Mouse (Mus musculus): ENCODE measurements around the gene 6430628N08Rik.
A peak's percentile ranks its signal among the peaks of the same experiment; 100 is the strongest.

Gene 6430628N08Rik

GRCm38 (mm10) chr4:115890553-115890952 is at the start of gene 6430628N08Rik:
6430628N08Rik (plus strand) TSS chr4:115890665.
- no peak for DNase-seq (ENCODE audit: low read depth)

DNA sequence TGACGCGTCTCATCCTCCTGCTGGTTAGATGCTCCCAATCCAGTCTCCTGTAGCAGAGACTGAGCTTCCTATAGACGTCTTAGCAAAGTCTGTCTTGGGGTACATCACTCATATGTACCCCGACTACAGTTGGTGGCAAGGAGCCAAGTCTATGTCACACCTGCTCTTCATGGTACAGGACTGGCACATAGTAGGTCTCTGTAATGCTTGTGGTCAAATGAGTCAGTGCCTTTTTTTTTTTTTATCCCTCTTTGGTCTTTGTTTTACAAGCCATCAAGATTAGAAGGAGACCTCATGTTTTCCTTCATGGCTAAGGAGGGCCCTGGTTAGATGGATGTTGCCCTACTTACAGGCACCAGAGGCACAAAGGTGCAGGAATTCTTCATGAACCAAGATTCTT is 49.6 kb upstream of the 6430628N08Rik start:
- no peak for DNase-seq (ENCODE audit: low read depth)

DNA sequence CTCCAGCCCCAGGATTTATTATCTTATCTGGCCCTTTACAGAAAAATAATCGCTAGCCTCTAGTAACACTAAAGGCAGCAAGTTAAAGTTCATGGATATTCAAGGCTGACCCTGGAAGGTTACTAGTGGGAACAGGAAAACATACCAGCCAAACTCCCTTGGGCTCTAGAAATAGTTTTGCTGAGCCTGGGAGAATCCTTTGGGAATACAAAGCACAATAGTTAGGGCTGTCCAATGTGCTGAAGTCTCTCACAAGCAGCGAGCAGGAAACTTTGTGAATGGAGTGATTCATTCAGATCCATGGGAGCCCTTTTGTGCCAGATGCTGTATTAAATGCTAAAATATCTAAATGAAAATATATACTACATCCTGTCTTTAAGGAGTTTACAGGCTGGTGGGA is 43.8 kb upstream of the 6430628N08Rik start:
- DNase-seq (ENCODE audit: low read depth): no peak

GRCm38 (mm10) chr4:115847377-115847776 is 43.1 kb upstream of the 6430628N08Rik start:
- DNase-seq (ENCODE audit: low read depth): peak; percentile 98

DNA sequence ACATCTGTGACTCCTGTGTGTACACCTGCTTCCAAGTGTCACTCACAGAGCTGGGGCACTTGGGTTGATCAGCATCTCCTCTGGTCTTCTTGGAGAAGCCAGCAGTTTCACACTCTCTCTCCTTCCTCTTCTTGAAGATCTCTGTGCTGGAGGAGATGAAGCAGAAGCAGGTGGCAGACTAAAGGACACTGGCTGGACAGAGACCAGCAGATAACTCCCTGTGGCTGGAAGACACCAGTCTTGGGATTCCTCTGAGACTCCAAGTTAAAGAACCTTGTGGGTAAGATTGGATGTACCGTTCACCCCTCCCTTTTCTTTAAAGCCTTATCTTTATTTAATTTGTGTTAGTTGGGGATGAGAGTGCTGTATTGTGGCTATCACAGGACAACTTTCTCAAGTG is 42.4 kb upstream of the 6430628N08Rik start:
- DNase-seq (ENCODE audit: low read depth): peak; percentile 12

- DNase-seq (ENCODE audit: low read depth): peak; percentile 98
These were observed 41.3 kb upstream of the 6430628N08Rik start for GRCm38 (mm10) chr4:115848990-115849677.

DNA sequence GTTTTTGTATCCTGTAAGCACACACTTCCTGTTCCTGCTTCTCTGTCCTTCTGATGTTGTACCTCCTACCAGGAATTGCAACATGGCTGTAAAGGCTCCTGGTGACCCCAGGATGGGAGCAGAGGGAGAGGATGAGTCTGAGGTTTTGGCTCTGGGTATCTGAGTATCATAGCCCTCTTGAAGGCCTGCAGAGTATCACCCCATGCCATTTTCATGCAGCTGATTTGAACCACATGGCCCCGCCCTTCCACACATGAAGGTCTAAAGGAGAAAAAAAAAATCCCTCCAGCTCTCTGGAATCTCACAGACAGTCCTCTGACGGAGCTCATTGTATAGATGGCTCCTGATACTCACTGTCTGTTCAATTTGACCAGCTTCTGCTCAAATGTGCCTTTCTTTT is 40.4 kb upstream of the 6430628N08Rik start:
- DNase-seq (ENCODE audit: low read depth): peak; percentile 35

- peak; percentile 51 for DNase-seq (ENCODE audit: low read depth)
These were observed 39.8 kb upstream of the 6430628N08Rik start for GRCm38 (mm10) chr4:115850631-115851030.

GRCm38 (mm10) chr4:115851569-115851968 is 38.9 kb upstream of the 6430628N08Rik start:
- DNase-seq (ENCODE audit: low read depth): no peak

GRCm38 (mm10) chr4:115855100-115855499 is 35.4 kb upstream of the 6430628N08Rik start:
- DNase-seq (ENCODE audit: low read depth): peak; percentile 34

DNA sequence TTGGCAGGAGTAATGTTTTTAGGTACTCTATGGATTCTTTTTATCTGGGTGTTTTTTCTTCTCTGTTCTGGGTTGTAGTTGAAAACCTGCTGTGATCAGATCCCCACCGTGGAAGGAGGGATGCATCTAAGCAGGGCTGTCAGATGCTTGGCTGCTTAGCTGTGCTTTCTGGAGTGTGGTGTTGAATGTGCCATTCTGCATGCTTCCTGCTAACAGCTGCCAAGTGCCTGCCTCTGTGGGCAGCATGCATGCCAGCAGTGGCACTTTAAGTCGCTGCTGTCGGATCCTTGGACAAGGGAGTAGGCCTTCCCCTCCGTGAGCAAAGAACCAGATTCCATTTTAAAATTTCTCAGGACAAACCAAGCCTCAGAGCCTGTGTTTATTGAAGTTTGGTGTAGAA is 34.9 kb upstream of the 6430628N08Rik start:
- DNase-seq (ENCODE audit: low read depth): no peak

DNA sequence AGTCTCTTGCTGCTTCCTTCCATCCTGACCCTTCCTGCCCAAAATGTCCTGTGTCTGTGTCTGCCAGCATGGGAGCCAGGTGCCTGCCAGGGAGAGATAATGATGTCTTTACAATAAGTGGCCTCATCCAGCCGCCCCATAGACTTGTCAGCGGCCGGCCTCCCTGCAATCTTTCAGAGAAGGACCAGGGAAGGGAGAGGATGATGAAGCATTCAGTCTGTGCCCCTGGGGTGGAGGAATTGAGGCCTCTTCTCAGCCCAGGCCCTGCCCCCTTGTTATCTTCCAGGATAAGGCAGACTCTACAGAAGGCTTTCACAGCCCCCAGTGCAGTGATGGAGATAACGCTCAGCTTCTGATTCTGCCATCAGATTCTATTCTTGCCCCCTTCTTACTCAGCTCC is 34.2 kb upstream of the 6430628N08Rik start:
- no peak for DNase-seq (ENCODE audit: low read depth)

- peak; percentile 77 for DNase-seq (ENCODE audit: low read depth)
These were observed 33.1 kb upstream of the 6430628N08Rik start for GRCm38 (mm10) chr4:115857293-115857883.

DNA sequence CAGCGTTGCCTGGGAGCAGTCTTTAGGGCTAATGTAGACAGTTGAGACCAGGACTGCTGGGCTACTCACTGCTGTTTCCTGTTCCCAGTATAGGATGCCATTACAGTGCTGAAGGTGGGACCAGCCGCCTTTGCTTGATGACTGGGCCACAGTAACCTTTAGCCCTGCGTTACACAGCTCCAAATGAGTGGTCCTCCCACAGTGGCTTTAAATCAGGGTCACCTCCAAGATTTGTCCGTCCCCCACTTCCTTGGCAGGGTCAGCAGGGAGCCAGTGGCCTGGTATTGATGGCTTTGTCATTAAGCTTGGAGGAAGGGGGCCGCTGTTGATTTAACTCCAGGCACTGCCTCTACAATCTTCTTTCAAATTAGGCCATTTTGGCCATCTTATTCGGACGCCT is 27.1 kb upstream of the 6430628N08Rik start:
- DNase-seq (ENCODE audit: low read depth): no peak

- DNase-seq (ENCODE audit: low read depth): no peak
These were observed 26.6 kb upstream of the 6430628N08Rik start for GRCm38 (mm10) chr4:115863880-115864279.

GRCm38 (mm10) chr4:115869512-115870210 is 20.8 kb upstream of the 6430628N08Rik start:
- no peak for DNase-seq (ENCODE audit: low read depth)

GRCm38 (mm10) chr4:115873231-115873630 is 17.2 kb upstream of the 6430628N08Rik start:
- no peak for DNase-seq (ENCODE audit: low read depth)

DNA sequence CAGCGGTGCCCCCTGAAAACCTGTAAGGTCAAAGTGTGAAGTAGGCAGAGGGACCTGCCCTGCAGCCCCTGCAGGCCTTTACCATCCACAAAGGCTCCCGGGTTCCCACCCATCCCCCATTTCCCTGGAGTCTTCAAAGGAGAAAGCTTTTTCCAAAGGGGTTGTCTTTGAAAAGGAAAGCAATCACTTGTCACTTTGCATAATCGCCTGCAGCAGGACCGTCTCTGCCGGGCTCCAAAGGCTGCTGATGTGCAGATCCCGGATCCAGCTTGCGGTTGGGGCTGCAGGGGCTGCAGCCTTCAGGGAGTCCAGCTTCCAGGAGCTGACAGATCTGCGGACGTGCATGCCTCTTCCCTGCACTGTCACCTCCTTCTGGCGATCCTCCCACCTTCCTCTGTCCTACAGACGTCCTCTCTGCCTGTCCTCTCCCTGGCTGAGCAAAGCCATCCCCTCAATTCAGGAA is 12.2 kb upstream of the 6430628N08Rik start:
- no peak for DNase-seq (ENCODE audit: low read depth)

DNA sequence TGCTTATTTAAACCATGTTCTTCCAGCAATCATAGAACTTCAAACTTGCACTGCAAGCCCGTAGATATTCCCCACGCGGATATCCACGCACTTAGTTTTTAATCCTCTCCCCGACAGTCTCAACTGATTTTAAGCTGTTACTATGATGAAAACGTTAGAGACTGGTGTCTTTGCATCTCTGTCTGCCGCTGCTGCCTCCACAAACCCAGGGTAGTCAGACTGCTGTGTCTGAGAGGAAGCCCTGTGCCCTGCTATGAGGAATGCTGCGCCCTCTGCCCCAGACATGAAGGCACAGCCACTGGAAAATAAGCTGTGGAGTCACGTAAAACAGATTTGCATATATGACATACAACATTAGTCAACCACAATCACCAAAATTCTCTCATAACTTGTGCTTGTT is 11.6 kb upstream of the 6430628N08Rik start:
- no peak for DNase-seq (ENCODE audit: low read depth)

- DNase-seq (ENCODE audit: low read depth): no peak
These were observed 9.3 kb upstream of the 6430628N08Rik start for GRCm38 (mm10) chr4:115881183-115881582.

GRCm38 (mm10) chr4:115882195-115882594 is 8.3 kb upstream of the 6430628N08Rik start:
- no peak for DNase-seq (ENCODE audit: low read depth)

DNA sequence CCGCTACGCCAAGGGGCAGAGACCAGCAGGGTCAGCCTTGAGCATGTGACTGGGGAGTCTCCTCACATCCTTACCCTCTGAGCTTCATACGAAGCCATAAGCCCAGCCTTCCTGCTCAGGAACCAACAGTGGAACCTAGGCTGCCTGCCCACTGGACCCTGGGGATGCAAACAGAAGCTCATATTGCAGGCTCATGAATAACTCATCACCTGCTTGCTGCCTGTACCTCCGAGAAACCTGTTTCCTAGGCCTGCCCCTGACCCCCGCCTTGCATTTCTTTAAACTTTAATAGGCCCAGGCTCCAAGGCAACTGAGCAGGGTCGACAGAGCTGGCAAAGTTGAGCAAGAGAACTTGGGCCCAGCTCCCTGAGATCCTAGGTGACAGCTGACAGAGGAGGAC is 6.4 kb upstream of the 6430628N08Rik start, which contains the start of gene Kncn:
Gene Kncn (plus strand): TSS at position 379 of the 400 bp plus-strand sequence.
- no peak for DNase-seq (ENCODE audit: low read depth)

DNA sequence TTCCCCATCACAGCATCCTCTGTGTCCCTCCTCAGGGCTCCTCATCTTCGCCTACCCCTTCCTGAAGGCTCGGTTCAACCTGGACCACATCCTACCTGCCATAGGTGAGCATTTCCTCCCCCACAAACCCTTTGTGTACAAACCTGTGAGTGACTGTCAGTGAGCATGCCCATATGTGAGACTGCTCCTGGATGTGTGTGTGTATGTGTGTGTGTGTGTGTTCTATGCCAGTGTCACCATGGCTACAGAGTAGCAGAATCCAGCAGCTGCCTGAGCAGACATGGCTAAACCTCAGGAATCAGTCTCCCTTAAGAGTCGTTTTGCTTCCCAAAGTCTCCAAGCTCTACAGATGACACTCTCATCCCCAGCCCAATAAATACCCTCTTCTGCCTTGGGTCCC is 4.6 kb upstream of the 6430628N08Rik start:
- DNase-seq (ENCODE audit: low read depth): no peak

Data from 416B (cell line).